Mouse (Mus musculus) small intestine, adult 2 months (tissue): ENCODE data around the gene AU018091.

Experiments used
- CTCF ChIP-seq: fragments of 200-500 bp; IDR thresholded peaks from 2 replicates; pipeline ENCODE4 v1.5.1; 2012; ENCODE audit warnings: low read depth, mild to moderate bottlenecking, control low read depth, inconsistent platforms, low read length, moderate library complexity, mixed read lengths; ENCODE audit not compliant: insufficient replicate concordance, insufficient read length; ENCODE audit errors: extremely low read depth
- POLR2A ChIP-seq: fragments of 200-500 bp; IDR thresholded peaks from 2 replicates; pipeline ENCODE4 v1.6.1; 2012; ENCODE audit warnings: low read depth, mild to moderate bottlenecking, control low read depth, inconsistent platforms, low read length, moderate library complexity

DNA sequence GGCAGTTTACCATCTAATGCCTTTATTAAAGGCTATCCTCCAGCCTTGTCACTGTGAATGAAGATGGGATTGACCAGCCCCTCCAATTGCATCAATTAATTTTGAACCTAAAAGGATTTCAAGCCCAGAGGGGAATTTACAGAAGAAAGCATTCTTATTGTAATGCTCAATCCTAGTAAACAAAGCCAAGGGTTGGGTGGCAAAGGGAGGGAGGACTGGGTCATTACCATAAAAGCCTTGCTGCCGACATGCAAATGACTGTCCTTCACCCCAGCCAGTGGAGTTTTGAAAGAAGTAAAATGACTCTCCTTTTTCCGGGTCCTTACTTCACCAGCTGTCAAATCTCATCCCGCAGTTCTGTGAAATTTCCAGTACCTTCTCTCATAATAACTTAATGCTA is 44.6 kb upstream of the AU018091 start:
- no peak for TF ChIP-seq CTCF
- TF ChIP-seq POLR2A: no peak
